Mouse (Mus musculus) embryonic fibroblast, embryonic 13.5 days (primary cell): ENCODE measurements around the gene Ptprd.

Experiments used
- CTCF ChIP-seq: IDR thresholded peaks from 2 replicates; pipeline ENCODE4 v1.5.1; 2011; ENCODE audit warnings: mild to moderate bottlenecking, control low read depth, low read length, moderate library complexity, borderline replicate concordance; ENCODE audit not compliant: insufficient read depth
- POLR2A ChIP-seq: IDR thresholded peaks from 2 replicates; pipeline ENCODE4 v1.6.1; 2011; ENCODE audit warnings: low read depth, mild to moderate bottlenecking, control low read depth, low read length, moderate library complexity

GRCm38 (mm10) chr4:78235316-78235715 is 23.6 kb upstream of the Ptprd start:
- TF ChIP-seq CTCF, result no peak
- TF ChIP-seq POLR2A, result no peak
